Mouse (Mus musculus) neutrophil, adult 65 days (primary cell): ENCODE data around the gene Nkain4. TPM values are rescaled to one million over a fixed set of nuclear protein-coding genes. Genes with fewer than 3 reads are reported as not detected.

Experiments
- total RNA-seq: library from RNA; stranded (reverse); gene quantifications from 2 replicates; pipeline ENCODE4 v1.2.4, GENCODE M21; 2023

Nkain4 gene
- not detected in 2 replicates for total RNA-seq

GRCm38 (mm10) chr2:180954061-180955047 is at the start of gene Nkain4:
Gene Nkain4 (minus strand): TSS chr2:180954699.

GRCm38 (mm10) chr2:180986449-180986848 is 31.9 kb upstream of the Nkain4 start, which contains the start of gene Col20a1:
Gene Col20a1 (plus strand): TSS chr2:180986535.

DNA sequence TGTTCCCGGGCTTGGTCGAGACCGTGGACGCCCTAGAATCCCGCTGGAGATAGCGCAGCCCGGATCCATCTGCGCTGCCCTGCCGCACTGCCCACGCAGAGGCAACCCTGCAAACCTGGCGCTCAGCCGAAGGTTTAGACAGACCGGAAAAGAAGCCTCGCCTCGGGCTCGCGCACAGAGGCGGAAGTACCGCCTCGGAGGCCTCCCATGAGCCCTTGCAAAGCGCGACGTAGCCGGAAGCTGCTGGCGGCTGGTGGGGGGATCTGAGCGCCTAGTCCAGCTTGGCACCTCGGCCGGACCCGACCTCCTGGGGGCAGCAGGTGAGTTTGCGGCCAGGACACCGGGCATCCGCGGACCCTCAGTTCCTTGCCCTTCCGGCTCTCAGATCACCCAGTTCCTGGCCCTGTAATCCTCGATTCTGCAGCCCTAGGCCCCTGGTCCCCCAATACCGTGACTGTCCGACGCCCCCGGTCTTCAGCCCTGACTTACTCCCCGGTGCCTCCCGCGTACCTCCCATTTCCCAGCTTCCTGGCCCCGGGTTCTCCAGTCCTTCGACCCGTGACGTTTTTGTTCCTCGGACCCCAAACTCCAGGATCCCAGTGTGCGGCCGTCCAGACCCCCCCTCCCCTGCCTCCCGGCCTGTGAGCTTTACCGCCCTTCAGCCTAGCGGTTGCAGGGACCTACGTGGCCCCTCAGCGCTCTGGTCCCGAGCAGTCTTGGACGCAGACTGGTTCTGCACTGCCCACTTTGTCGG is 12.7 kb upstream of the Nkain4 start, which contains the start of gene Arfgap1:
Arfgap1 (plus strand) TSS at position 216 of the 754 bp plus-strand sequence.

DNA sequence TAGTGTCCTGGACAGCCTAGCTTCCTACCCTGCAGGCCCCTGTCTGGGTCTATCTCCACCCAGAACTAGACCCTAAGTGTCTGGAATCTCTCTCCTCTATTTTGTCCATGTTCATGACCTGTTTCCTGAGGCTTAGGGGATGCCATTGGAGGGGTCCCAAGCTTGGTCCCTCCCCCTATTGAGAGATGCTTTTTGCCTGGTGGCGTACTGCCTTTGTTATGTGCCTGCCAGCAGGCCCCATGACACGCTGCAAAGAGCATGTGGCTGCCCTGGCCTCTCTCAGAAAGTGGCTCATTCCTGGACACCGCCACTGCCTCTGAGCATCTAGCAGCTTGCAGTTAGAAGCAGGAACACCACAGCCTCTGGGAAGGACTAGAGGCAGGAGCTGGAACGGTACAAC is 25.8 kb downstream of the Nkain4 start, which contains the start of gene Birc7:
Birc7 (plus strand) TSS at position 301 of the 400 bp plus-strand sequence.

GRCm38 (mm10) chr2:180920810-180921400 is 33.6 kb downstream of the Nkain4 start, which contains the start of gene Ythdf1:
Gene Ythdf1 (minus strand): TSS chr2:180920949.

Other genes starting within 250 kb of the Nkain4 start
- gene Dido1, start 244.7 kb downstream of the Nkain4 start, total RNA-seq = 54.6 and 80.6 TPM in 2 replicates
- gene Gid8, start 244.6 kb downstream of the Nkain4 start, total RNA-seq = 46.7 and 56.2 TPM in 2 replicates
- gene Slc17a9, start 229.4 kb downstream of the Nkain4 start, total RNA-seq = 23.8 and 29.5 TPM in 2 replicates
- not detected in 2 replicates for gene Bhlhe23, start 177.8 kb downstream of the Nkain4 start, total RNA-seq
- gene Ythdf1, start 33.8 kb downstream of the Nkain4 start, total RNA-seq = 49.5 and 61.5 TPM in 2 replicates
- not detected in 2 replicates for gene Birc7, start 25.7 kb downstream of the Nkain4 start, total RNA-seq
- gene Arfgap1, start 12.5 kb upstream of the Nkain4 start, total RNA-seq = 68.6 and 82.7 TPM in 2 replicates
- 1.2 and 2.6 TPM in 2 replicates for gene Col20a1, start 31.8 kb upstream of the Nkain4 start, total RNA-seq
- not detected in 2 replicates for gene Chrna4, start 88.8 kb upstream of the Nkain4 start, total RNA-seq
- not detected in 2 replicates for gene Kcnq2, start 180.6 kb upstream of the Nkain4 start, total RNA-seq
- gene Eef1a2, start 202.3 kb upstream of the Nkain4 start, total RNA-seq = not detected in 2 replicates
- 13.1 and 14.7 TPM in 2 replicates for gene Ppdpf, start 232.5 kb upstream of the Nkain4 start, total RNA-seq
- gene Ptk6, start 248.1 kb upstream of the Nkain4 start, total RNA-seq = not detected in 2 replicates